Mouse (Mus musculus) cortical plate, adult 2 months (tissue): ENCODE measurements around the gene Cyp4a12b. TPM values are rescaled to one million over a fixed set of nuclear protein-coding genes. Genes with fewer than 3 reads are reported as not detected.
"Not testable (repeated sequence)": the region's sequence is repeated elsewhere in the genome, so short reads cannot be mapped to it uniquely, and the experiment has no call there.

Experiments
- H3K27ac ChIP-seq: fragments of 200-500 bp; 2 replicates; pipeline ENCODE4 v1.5.1; 2012; ENCODE audit warnings: low read length, control low read depth, inconsistent platforms; ENCODE audit not compliant: insufficient read depth
- H3K4me1 ChIP-seq: fragments of 200-500 bp; 2 replicates; pipeline ENCODE4 v1.6.1; 2011; ENCODE audit warnings: low read length; ENCODE audit not compliant: control insufficient read depth, insufficient read depth
- H3K4me3 ChIP-seq: fragments of 200-500 bp; 2 replicates; pipeline ENCODE4 v1.5.1; 2011; ENCODE audit warnings: mild to moderate bottlenecking, low read length, control low read depth; ENCODE audit not compliant: insufficient read depth
- CTCF ChIP-seq: fragments of 200-500 bp; IDR thresholded peaks from 2 replicates; pipeline ENCODE4 v1.5.1; 2011; ENCODE audit warnings: mild to moderate bottlenecking, control low read depth, low read length; ENCODE audit not compliant: insufficient read depth; ENCODE audit errors: extremely low read depth
- POLR2A ChIP-seq: fragments of 200-500 bp; IDR thresholded peaks from 2 replicates; pipeline ENCODE4 v1.6.1; 2011; ENCODE audit warnings: mild to moderate bottlenecking, low read length, control low read depth; ENCODE audit not compliant: insufficient read depth; ENCODE audit errors: extremely low read depth
- polyA plus RNA-seq: library from polyadenylated mRNA; depleted of rRNA; stranded (reverse); fragments of >200 nt; gene quantifications from 2 replicates; pipeline ENCODE4 v1.2.3, GENCODE M21; 2012; rRNA removed

The Cyp4a12b gene
- 0.06 and 0.21 TPM in 2 replicates for polyA plus RNA-seq

- H3K4me3 ChIP-seq, H3K27ac ChIP-seq, H3K4me1 ChIP-seq: not testable (repeated sequence)
Observed at GRCm38 (mm10) chr4:115411324-115411723, at the start of gene Cyp4a12b. Gene Cyp4a12b, plus strand, starts transcription at chr4:115411624.

DNA sequence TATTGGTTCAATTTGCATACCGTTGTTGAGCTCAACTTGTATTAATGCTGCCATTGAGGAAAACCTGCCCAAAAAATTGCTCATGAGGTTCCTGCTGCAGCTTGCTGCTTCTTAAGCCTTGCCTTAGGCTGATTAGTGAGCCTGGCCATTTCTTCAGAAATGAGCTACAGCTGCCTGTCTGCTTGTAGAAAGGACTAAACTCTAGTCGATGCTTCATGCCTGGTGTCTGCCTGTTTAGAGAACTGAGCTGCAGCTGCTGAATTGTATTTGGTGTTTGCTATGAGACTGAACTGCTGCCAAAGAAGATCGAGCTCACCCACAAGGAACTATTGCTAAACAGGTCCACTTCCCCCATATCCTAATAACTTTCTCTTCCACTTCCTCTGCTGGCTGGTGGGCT is 45.8 kb upstream of the Cyp4a12b start:
- H3K27ac ChIP-seq, H3K4me3 ChIP-seq, H3K4me1 ChIP-seq: not testable (repeated sequence)

DNA sequence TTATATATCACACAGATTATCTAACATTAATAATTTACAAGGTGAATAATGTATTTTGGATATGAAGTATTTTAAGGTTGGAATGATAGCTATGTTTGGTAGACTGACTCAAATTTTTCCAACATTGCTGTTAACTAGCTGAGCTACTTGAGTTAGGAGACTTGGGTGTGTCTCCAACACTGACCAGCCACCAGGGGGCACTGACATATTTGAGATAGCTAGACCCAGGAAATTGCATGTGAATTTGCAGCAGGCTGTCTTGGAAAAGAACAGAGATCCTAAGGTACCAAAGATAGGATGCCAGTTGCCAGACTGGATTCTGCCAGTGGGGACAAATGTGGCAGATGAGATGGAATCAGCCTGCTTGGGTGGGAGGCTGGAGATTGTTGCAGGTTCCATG is 43.4 kb upstream of the Cyp4a12b start:
- not testable (repeated sequence) for H3K27ac ChIP-seq, H3K4me1 ChIP-seq, H3K4me3 ChIP-seq

GRCm38 (mm10) chr4:115396256-115396655 is 15.2 kb upstream of the Cyp4a12b start:
- H3K4me3 ChIP-seq, H3K27ac ChIP-seq, H3K4me1 ChIP-seq: not testable (repeated sequence)

GRCm38 (mm10) chr4:115396950-115397349 is 14.5 kb upstream of the Cyp4a12b start:
- H3K27ac ChIP-seq, H3K4me3 ChIP-seq, H3K4me1 ChIP-seq: not testable (repeated sequence)

DNA sequence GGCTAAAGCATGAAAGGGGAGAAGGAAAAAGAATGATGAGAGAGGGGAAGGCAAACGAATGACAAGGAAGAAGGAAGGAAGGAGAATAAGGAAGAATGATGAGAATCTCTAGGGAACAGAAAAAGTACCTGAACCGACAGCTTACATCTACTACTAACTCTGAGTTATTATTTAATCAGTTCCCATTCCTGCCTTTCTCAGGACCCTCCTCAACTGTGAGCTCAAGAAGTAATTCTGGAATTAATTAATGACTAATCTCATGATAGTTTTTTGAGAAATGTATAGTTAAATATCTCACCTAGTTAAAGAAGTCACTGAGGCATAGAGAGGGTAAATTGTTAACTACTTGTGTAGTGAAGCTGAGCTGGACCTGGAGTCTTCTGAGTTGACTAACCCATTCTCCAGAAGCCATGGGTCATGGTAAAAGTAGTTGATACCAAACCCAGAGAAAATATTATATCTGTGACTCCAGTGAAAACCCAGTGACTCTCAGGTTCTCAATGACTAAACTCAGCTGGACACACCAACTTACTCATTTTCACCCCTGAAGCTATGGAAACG is 39.2 kb downstream of the Cyp4a12b start:
- Histone ChIP-seq H3K4me3 (no peak overlapping the region), H3K27ac (no peak overlapping the region), H3K4me1 (no peaks in the 10 kb centered on the region)
- no peak for TF ChIP-seq CTCF
- no peak for TF ChIP-seq POLR2A

GRCm38 (mm10) chr4:115452304-115452703 is 40.9 kb downstream of the Cyp4a12b start, which contains the start of gene Cyp4a30b:
Gene Cyp4a30b, plus strand, starts transcription at chr4:115452604.
- Histone ChIP-seq H3K27ac (no peak within 1 kb of the TSS), H3K4me1 (no peaks in the 10 kb centered on the region), H3K4me3 (no peak within 1 kb of the TSS)
- TF ChIP-seq CTCF (no peak), POLR2A (no peak)

GRCm38 (mm10) chr4:115473585-115473984 is 62.2 kb downstream of the Cyp4a12b start:
- not testable (repeated sequence) for H3K27ac ChIP-seq, H3K4me3 ChIP-seq, H3K4me1 ChIP-seq

DNA sequence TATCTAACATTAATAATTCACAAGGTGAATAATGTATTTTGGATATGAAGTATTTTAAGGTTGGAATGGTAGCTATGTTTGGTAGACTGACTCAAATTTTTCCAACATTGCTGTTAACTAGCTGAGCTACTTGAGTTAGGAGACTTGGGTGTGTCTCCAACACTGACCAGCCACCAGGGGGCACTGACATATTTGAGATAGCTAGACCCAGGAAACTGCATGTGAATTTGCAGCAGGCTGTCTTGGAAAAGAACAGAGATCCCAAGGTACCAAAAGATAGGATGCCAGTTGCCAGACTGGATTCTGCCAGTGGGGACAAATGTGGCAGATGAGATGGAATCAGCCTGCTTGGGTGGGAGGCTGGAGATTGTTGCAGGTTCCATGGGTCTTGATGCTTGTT is 64.6 kb downstream of the Cyp4a12b start:
- not testable (repeated sequence) for H3K27ac ChIP-seq, H3K4me1 ChIP-seq, H3K4me3 ChIP-seq

DNA sequence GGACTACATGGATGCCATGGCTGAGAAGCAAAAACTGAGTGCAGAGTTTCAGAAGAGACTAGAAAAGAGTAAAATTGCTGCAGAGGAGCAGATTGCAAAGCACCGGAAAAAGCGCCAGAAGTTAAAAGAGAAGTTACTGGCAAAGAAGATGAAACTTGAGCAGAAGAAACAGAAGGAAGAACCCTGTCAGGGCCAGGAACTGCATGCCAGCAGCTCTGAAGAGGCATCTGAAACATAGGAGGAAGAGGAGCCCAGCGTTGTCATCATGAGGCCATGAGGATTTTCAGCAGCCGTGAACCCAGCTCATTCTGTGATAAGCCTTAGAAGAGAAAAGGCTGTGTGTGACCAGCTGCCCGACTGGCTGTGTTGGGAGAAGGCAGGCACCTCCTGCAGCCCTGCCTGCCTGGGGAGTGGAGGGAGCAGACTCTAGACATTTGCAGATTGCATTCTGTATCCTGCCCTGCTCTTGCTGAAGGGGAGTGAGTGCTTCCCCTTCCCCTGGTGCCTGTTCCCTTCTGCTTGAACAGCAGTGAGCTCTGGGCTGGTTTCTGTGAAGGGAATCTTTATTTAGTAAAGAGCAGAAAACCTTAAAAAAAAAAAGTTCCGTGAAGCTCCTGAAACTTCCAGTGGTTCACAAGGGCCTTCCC is 69.7 kb downstream of the Cyp4a12b start:
- Histone ChIP-seq H3K27ac (no peak overlapping the region), H3K4me3 (no peak overlapping the region), H3K4me1 (no peaks in the 10 kb centered on the region)
- TF ChIP-seq POLR2A = no peak
- no peak for TF ChIP-seq CTCF

Other genes starting within 250 kb of the Cyp4a12b start
- not detected in 2 replicates for gene Cyp4a29, start 169.5 kb upstream of the Cyp4a12b start, polyA plus RNA-seq
- gene Cyp4a12a, start 112.6 kb upstream of the Cyp4a12b start, polyA plus RNA-seq = not detected in 2 replicates
- not detected in 2 replicates for gene Cyp4a30b, start 41.0 kb downstream of the Cyp4a12b start, polyA plus RNA-seq
- not detected in 2 replicates for gene Cyp4a14, start 84.5 kb downstream of the Cyp4a12b start, polyA plus RNA-seq
- not detected in 2 replicates for gene Cyp4a10, start 106.6 kb downstream of the Cyp4a12b start, polyA plus RNA-seq
- gene Cyp4a31, start 152.0 kb downstream of the Cyp4a12b start, polyA plus RNA-seq = not detected in 2 replicates
- gene Cyp4a32, start 189.3 kb downstream of the Cyp4a12b start, polyA plus RNA-seq = not detected in 2 replicates
- 1.6 and 2.2 TPM in 2 replicates for gene Cyp4b1, start 236.1 kb downstream of the Cyp4a12b start, polyA plus RNA-seq